In the genomic region with DNA sequence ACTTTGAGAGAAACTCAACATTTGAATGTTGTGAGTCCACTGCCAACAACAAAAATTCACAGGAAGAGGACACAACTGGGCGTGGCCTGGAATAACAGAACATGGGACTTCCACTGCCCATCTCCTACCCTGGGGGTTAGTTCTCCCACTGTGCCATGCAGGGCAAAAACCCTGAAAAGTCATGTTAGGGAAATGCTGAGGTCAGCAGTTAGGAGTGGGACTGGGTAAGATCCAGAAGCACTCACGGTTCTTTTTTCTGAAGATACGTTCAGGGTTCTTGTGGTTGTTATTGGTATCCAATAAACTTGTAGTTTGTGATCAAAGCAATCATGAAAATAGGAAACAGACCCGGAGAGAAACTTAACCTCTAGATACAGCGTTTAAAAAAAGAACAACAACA, we compare ENCODE assay signal across 15 mouse cellular contexts.
"Had no signal": no experiment of that assay in that cellular context is flagged by ENCODE, and none has a peak within 500 bp of the region (broad histone marks: within the 10 kb centered on the region; RNA-seq: fewer than 3 reads in every experiment).

No protein-coding gene starts in this region.

- H3K27ac ChIP-seq: neural tube, embryonic 12.5 days; neural tube, embryonic 13.5 days; neural tube, embryonic 15.5 days; stomach, embryonic 15.5 days; stomach, postnatal 0 days had no signal

- H3K4me2 ChIP-seq: neural tube, embryonic 12.5 days; neural tube, embryonic 13.5 days; neural tube, embryonic 15.5 days; stomach, embryonic 15.5 days had no signal

- H3K27me3 ChIP-seq: neural tube, embryonic 12.5 days; neural tube, embryonic 13.5 days; neural tube, embryonic 15.5 days; stomach, embryonic 15.5 days had no signal

- H3K36me3 ChIP-seq: neural tube, embryonic 12.5 days; neural tube, embryonic 13.5 days; neural tube, embryonic 15.5 days; stomach, embryonic 15.5 days had no signal

- H3K9me3 ChIP-seq: neural tube, embryonic 12.5 days; neural tube, embryonic 13.5 days; neural tube, embryonic 15.5 days; stomach, embryonic 15.5 days had no signal

- H3K4me1 ChIP-seq: neural tube, embryonic 12.5 days; stomach, embryonic 15.5 days had no signal

- H3K9ac ChIP-seq: neural tube, embryonic 12.5 days; neural tube, embryonic 13.5 days; neural tube, embryonic 15.5 days; stomach, embryonic 15.5 days had no signal

- H3K4me3 ChIP-seq: neural tube, embryonic 12.5 days; neural tube, embryonic 13.5 days; neural tube, embryonic 15.5 days; stomach, embryonic 15.5 days had no signal

- DNase-seq: retina, postnatal 1 day; right cerebral cortex, postnatal 14 days; right cerebral cortex, postnatal 25 days; right cerebral cortex, postnatal 4 days; spleen, adult 18-20 months; thymus, adult 18-20 months; thymus, adult 2 months; thymus, postnatal 14 days; thymus, postnatal 25 days; thymus, postnatal 36 days had no signal
